Mouse (Mus musculus) limb, embryonic 14.5 days (tissue): Measurements from ENCODE around the gene Nfix. TPM values are rescaled to one million over a fixed set of nuclear protein-coding genes. Genes with fewer than 3 reads are reported as not detected.

Source experiments
- ATAC-seq: fragments of 200-750 bp; cut with Nextera tagmentation; 2 replicates; pipeline ENCODE4 v1.8.0; 2017; ENCODE audit warnings: low read depth, moderate number of reproducible peaks, moderate TSS enrichment; ENCODE audit not compliant: low FRiP score
- DNase-seq: peaks from one replicate; pipeline ENCODE4 v3.0.0-alpha.2; 2015; ENCODE audit warnings: low spot score
- H3K27ac ChIP-seq: fragments of 300-500 bp; sonication (generic); replicated peaks from 2 replicates; pipeline ENCODE4 v1.5.1; 2014; ENCODE audit warnings: low read depth, mild to moderate bottlenecking, low read length, moderate library complexity, mixed read lengths
- H3K27me3 ChIP-seq: fragments of 300-500 bp; sonication (generic); 2 replicates; pipeline ENCODE4 v1.6.1; 2014; ENCODE audit warnings: low read length, mixed read lengths; ENCODE audit not compliant: control insufficient read depth, insufficient read depth
- H3K36me3 ChIP-seq: fragments of 300-500 bp; sonication (generic); 2 replicates; pipeline ENCODE4 v1.6.1; 2014; ENCODE audit warnings: mild to moderate bottlenecking, low read length, moderate library complexity, mixed read lengths; ENCODE audit not compliant: control insufficient read depth, insufficient read depth
- H3K4me1 ChIP-seq: fragments of 300-500 bp; sonication (generic); 2 replicates; pipeline ENCODE4 v1.6.1; 2014; ENCODE audit warnings: antibody characterized with exemption, low read length, mixed read lengths; ENCODE audit not compliant: control insufficient read depth, insufficient read depth
- H3K4me2 ChIP-seq: fragments of 300-500 bp; sonication (generic); replicated peaks from 2 replicates; pipeline ENCODE4 v1.6.1; 2014; ENCODE audit warnings: low read depth, mild to moderate bottlenecking, low read length, moderate library complexity; ENCODE audit not compliant: severe bottlenecking
- H3K4me3 ChIP-seq: fragments of 300-500 bp; sonication (generic); replicated peaks from 2 replicates; pipeline ENCODE4 v1.5.1; 2014; ENCODE audit warnings: low read length
- H3K9ac ChIP-seq: fragments of 300-500 bp; sonication (generic); 2 replicates; pipeline ENCODE4 v1.6.1; 2014; ENCODE audit warnings: mild to moderate bottlenecking, low read depth, low read length, moderate library complexity; ENCODE audit not compliant: severe bottlenecking
- H3K9me3 ChIP-seq: fragments of 300-500 bp; sonication (generic); 2 replicates; pipeline ENCODE4 v1.6.1; 2016; ENCODE audit warnings: low read length; ENCODE audit not compliant: control insufficient read depth
- POLR2A ChIP-seq: fragments of 200-500 bp; IDR thresholded peaks from 2 replicates; pipeline ENCODE4 v1.8.0; 2012; ENCODE audit warnings: inconsistent platforms, mild to moderate bottlenecking, moderate library complexity, borderline replicate concordance; ENCODE audit not compliant: insufficient read depth, insufficient read length; ENCODE audit errors: extremely low read depth
- WGBS: fragments of 180-500 bp; shearing (Covaris S2); extraction: QIAGEN DNeasy Blood & Tissue Kit; methylation state at CpG from one replicate; pipeline ENCODE4 v1.1.7; 2014; 5-methylcytosine and 5-hydroxymethylcytosine counted together
- polyA plus RNA-seq, 2 experiments: library from polyadenylated mRNA; depleted of rRNA in 1 of 2; stranded (reverse) in 1 of 2; unstranded in 1 of 2; fragments of >200 nt; fragmentation: Nextera tagmentation in 1 of 2; extraction: Ambion mirVana in 1 of 2; gene quantifications; 2 replicates each; pipeline versions ENCODE4 v1.2.1 to v1.2.3; 2012 to 2014

Nfix gene
- polyA plus RNA-seq, 2 experiments: 81.2 to 100 TPM

GRCm38 (mm10) chr8:84708774-84709475, 91.2 kb downstream of the Nfix start:
- peaks cover 37% of the 10 kb centered on the region for H3K27me3 ChIP-seq
- ATAC-seq: peak; percentile 38
- peaks cover 82% of the 10 kb centered on the region for H3K4me1 ChIP-seq
- no peak overlapping the region for H3K4me2 ChIP-seq
- TF ChIP-seq POLR2A: no peak
- H3K36me3 ChIP-seq: peaks cover 62% of the 10 kb centered on the region
- DNase-seq: peak; percentile 95
- peak overlapping the region; percentile 17; the same call in 1 of the 2 replicates for H3K9ac ChIP-seq
- H3K9me3 ChIP-seq: no peaks in the 10 kb centered on the region
- H3K27ac ChIP-seq: no peak overlapping the region
- H3K4me3 ChIP-seq: no peak overlapping the region
- WGBS: 18% methylated on average over 10 of the region's 12 CpGs

- Histone ChIP-seq H3K4me3 (no peak overlapping the region), H3K9ac (no peak overlapping the region)
Measured at GRCm38 (mm10) chr8:84708071-84708541, 92.0 kb downstream of the Nfix start.

GRCm38 (mm10) chr8:84707267-84707883, 92.8 kb downstream of the Nfix start:
- peaks cover 70% of the 10 kb centered on the region for H3K4me1 ChIP-seq
- H3K4me2 ChIP-seq: peak overlapping the region; percentile 26
- H3K9ac ChIP-seq: 0 out of 2 replicates have a peak overlapping the region, but pooled peaks have one; percentile 28
- ATAC-seq: no peak
- DNase-seq: no peak
- peak overlapping the region; percentile 21 for H3K4me3 ChIP-seq
- peaks cover 49% of the 10 kb centered on the region for H3K27me3 ChIP-seq
- no peak overlapping the region for H3K27ac ChIP-seq
- H3K36me3 ChIP-seq: peaks cover 59% of the 10 kb centered on the region
- no peaks in the 10 kb centered on the region for H3K9me3 ChIP-seq
- TF ChIP-seq POLR2A: no peak
- 17% methylated on average over 22 of the region's 22 CpGs for WGBS

More at GRCm38 (mm10) chr8:84708071-84708541, 92.0 kb downstream of the Nfix start:
- no peak for TF ChIP-seq POLR2A
- H3K4me2 ChIP-seq: peak overlapping the region; percentile 26; the same call in 1 of the 2 replicates
- peaks cover 45% of the 10 kb centered on the region for H3K27me3 ChIP-seq
- no peak for DNase-seq
- no peak for ATAC-seq
- H3K36me3 ChIP-seq: peaks cover 60% of the 10 kb centered on the region
- whole genome bisulfite sequencing: 25% methylated on average over 15 of the region's 15 CpGs
- H3K4me1 ChIP-seq: peaks cover 74% of the 10 kb centered on the region
- H3K9me3 ChIP-seq: no peaks in the 10 kb centered on the region
- no peak overlapping the region for H3K27ac ChIP-seq

GRCm38 (mm10) chr8:84706610-84707266, 93.4 kb downstream of the Nfix start:
- DNase-seq (no peak), ATAC-seq (no peak)
- peaks cover 59% of the 10 kb centered on the region for H3K36me3 ChIP-seq
- H3K4me3 ChIP-seq: peak overlapping the region; percentile 21
- no peaks in the 10 kb centered on the region for H3K9me3 ChIP-seq
- peaks cover 55% of the 10 kb centered on the region for H3K27me3 ChIP-seq
- 0 out of 2 replicates have a peak overlapping the region, but pooled peaks have one; percentile 28 for H3K9ac ChIP-seq
- peak overlapping the region; percentile 26; the same call in 1 of the 2 replicates for H3K4me2 ChIP-seq
- H3K4me1 ChIP-seq: peaks cover 70% of the 10 kb centered on the region
- no peak overlapping the region for H3K27ac ChIP-seq
- WGBS: 16% methylated on average over 36 of the region's 45 CpGs
- TF ChIP-seq POLR2A: no peak

- H3K9me3 ChIP-seq: no peaks in the 10 kb centered on the region
- H3K4me3 ChIP-seq: peak overlapping the region; percentile 21
- 19% methylated on average over 12 of the region's 12 CpGs for WGBS
- no peak for ATAC-seq
- H3K4me2 ChIP-seq: peak overlapping the region; percentile 37
- H3K4me1 ChIP-seq: peaks cover 64% of the 10 kb centered on the region
- H3K9ac ChIP-seq: no peak overlapping the region
- no peak overlapping the region for H3K27ac ChIP-seq
- DNase-seq: no peak
- peaks cover 53% of the 10 kb centered on the region for H3K36me3 ChIP-seq
- H3K27me3 ChIP-seq: peaks cover 55% of the 10 kb centered on the region
- TF ChIP-seq POLR2A: no peak
Measured at GRCm38 (mm10) chr8:84705960-84706359, 94.2 kb downstream of the Nfix start.
